Mouse (Mus musculus): ENCODE data around the gene Galnt17. TPM values are rescaled to one million over a fixed set of nuclear protein-coding genes. Genes with fewer than 3 reads are reported as not detected.
A peak's percentile ranks its signal among the peaks of the same experiment; 100 is the strongest.

The Galnt17 gene
- polyA plus RNA-seq, 1 experiment from 2014 or later, result 0.08 TPM

DNA sequence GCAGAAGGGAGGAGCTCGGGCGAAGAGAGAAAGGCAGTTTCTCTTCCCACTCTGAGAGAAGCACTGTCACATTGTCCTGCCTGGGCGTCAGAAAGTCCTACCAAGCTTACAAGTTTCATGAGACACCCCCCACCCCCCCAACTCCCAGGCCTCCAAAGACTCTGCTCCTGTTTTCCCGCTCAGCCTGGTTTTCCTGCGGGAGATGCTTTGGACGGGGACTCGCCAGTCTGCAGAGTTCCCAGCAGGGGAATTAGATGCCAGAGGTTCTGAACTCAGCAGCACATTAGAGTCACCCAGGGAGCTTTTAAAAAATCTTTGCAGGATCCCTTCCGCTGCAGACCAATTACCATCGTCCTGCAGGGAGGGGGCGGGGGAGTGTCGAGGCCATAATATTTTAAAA is 456.1 kb downstream of the Galnt17 start:
- Histone ChIP-seq H3K27me3 (ENCODE audit: control insufficient read depth, insufficient read depth, low read depth, low read length) (no peaks in the 10 kb centered on the region), H3K4me2 (ENCODE audit: low read depth, low read length) (0 out of 2 replicates have a peak overlapping the region, but pooled peaks have one; percentile 18), H3K4me1 (ENCODE audit: control insufficient read depth, low read depth, low read length) (no peaks in the 10 kb centered on the region), H3K9ac (ENCODE audit: low read depth, low read length) (no peak overlapping the region), H3K4me3 (ENCODE audit: low read depth, low read length) (no peak overlapping the region), H3K27ac (ENCODE audit: low read length) (no peak overlapping the region), H3K36me3 (ENCODE audit: control insufficient read depth, insufficient read depth) (no peaks in the 10 kb centered on the region), H3K9me3 (replicated peaks; ENCODE audit: control insufficient read depth, low read length) (no peaks in the 10 kb centered on the region)
- no peak for ATAC-seq (ENCODE audit: low read depth)
- WGBS (ENCODE audit: insufficient replicate concordance), result 12% methylated on average over 9 of the region's 11 CpGs

DNA sequence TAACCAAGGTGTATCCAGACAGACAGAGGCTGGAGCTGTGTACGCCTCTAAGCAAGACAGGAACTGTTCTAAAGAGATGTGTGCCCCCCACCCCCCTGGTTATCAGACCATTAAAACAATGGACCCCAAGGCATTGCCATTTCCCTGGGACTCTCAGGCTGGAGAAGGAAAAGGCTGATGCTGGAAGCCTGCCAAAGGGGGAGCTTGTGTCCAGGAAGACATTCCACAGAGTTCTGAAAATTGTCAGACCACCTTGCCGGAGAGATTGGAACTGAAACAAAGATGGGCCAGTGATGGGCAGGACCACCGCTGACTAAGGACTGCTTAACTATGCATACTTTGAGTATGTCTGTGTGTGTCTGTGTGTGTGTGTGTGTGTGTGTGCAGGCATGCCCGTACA is 458.7 kb downstream of the Galnt17 start:
- Histone ChIP-seq H3K36me3 (ENCODE audit: control insufficient read depth, insufficient read depth) (no peaks in the 10 kb centered on the region), H3K4me1 (ENCODE audit: control insufficient read depth, low read depth, low read length) (no peaks in the 10 kb centered on the region), H3K27me3 (ENCODE audit: control insufficient read depth, insufficient read depth, low read depth, low read length) (no peaks in the 10 kb centered on the region), H3K4me3 (ENCODE audit: low read depth, low read length) (no peak overlapping the region), H3K9me3 (replicated peaks; ENCODE audit: control insufficient read depth, low read length) (no peaks in the 10 kb centered on the region), H3K9ac (ENCODE audit: low read depth, low read length) (no peak overlapping the region), H3K4me2 (ENCODE audit: low read depth, low read length) (no peak overlapping the region), H3K27ac (ENCODE audit: low read length) (no peak overlapping the region)
- WGBS (ENCODE audit: insufficient replicate concordance), result 69% methylated on average over 4 of the region's 4 CpGs
- no peak for ATAC-seq (ENCODE audit: low read depth)

GRCm38 (mm10) chr5:130848562-130848961 is 459.7 kb downstream of the Galnt17 start:
- Histone ChIP-seq H3K9me3 (replicated peaks; ENCODE audit: control insufficient read depth, low read length) (no peaks in the 10 kb centered on the region), H3K36me3 (ENCODE audit: control insufficient read depth, insufficient read depth) (no peaks in the 10 kb centered on the region), H3K4me2 (ENCODE audit: low read depth, low read length) (no peak overlapping the region), H3K27me3 (ENCODE audit: control insufficient read depth, insufficient read depth, low read depth, low read length) (no peaks in the 10 kb centered on the region), H3K9ac (ENCODE audit: low read depth, low read length) (no peak overlapping the region), H3K4me3 (ENCODE audit: low read depth, low read length) (no peak overlapping the region), H3K27ac (ENCODE audit: low read length) (no peak overlapping the region), H3K4me1 (ENCODE audit: control insufficient read depth, low read depth, low read length) (no peaks in the 10 kb centered on the region)
- no peak for ATAC-seq (ENCODE audit: low read depth)
- 63% methylated on average over 6 of the region's 6 CpGs for WGBS (ENCODE audit: insufficient replicate concordance)

GRCm38 (mm10) chr5:130825797-130826196 is 482.5 kb downstream of the Galnt17 start:
- WGBS (ENCODE audit: insufficient replicate concordance), result 46% methylated on average over 2 of the region's 2 CpGs
- no peak overlapping the region for H3K4me2 ChIP-seq (ENCODE audit: low read depth, low read length)
- H3K9ac ChIP-seq (ENCODE audit: low read depth, low read length), result no peak overlapping the region
- no peak overlapping the region for H3K4me3 ChIP-seq (ENCODE audit: low read depth, low read length)
- H3K9me3 ChIP-seq (replicated peaks; ENCODE audit: control insufficient read depth, low read length), result no peaks in the 10 kb centered on the region; the same call in 1 of the 2 replicates
- no peak overlapping the region for H3K27ac ChIP-seq (ENCODE audit: low read length)
- no peaks in the 10 kb centered on the region for H3K36me3 ChIP-seq (ENCODE audit: control insufficient read depth, insufficient read depth)
- no peaks in the 10 kb centered on the region for H3K4me1 ChIP-seq (ENCODE audit: control insufficient read depth, low read depth, low read length)
- ATAC-seq (ENCODE audit: low read depth), result no peak
- H3K27me3 ChIP-seq (ENCODE audit: control insufficient read depth, insufficient read depth, low read depth, low read length), result no peaks in the 10 kb centered on the region

Measured in liver, embryonic 16.5 days (tissue).